Mouse (Mus musculus) cerebellum, adult 2 months (tissue): ENCODE results near the gene Rbks.

Experiments used
- CTCF ChIP-seq: fragments of 200-500 bp; IDR thresholded peaks from 2 replicates; pipeline ENCODE4 v1.5.1; 2011; ENCODE audit warnings: low read depth, mild to moderate bottlenecking, control low read depth, low read length, moderate library complexity, borderline replicate concordance; ENCODE audit not compliant: insufficient read depth
- POLR2A ChIP-seq: fragments of 200-500 bp; IDR thresholded peaks from 2 replicates; pipeline ENCODE4 v1.6.1; 2011; ENCODE audit warnings: low read length, control low read depth, borderline replicate concordance; ENCODE audit not compliant: insufficient read depth

- TF ChIP-seq CTCF: no peak
- no peak for TF ChIP-seq POLR2A
Observed at GRCm38 (mm10) chr5:31687972-31688371, 9.5 kb downstream of the Rbks start.
